Mouse (Mus musculus) Patski (cell line): ENCODE measurements at regions not wholly inside any gene's neighbourhood (a gene's known extent, or its start where the extent isn't known, plus 50 kb on each side); places are given as distances from the start of the nearest gene placed in this dataset.

Source experiments
- ATAC-seq: fragments of 100-300 bp; one replicate; pipeline ENCODE4 v1.8.0; 2021
- CTCF ChIA-PET: fragments of 350-600 bp; sonication (Branson Sonifier 250); formaldehyde crosslinking; loops from one replicate; lab custom pipeline; 2022; ENCODE audit warnings: inconsistent platforms; lab: Charles Lee
- POLR2A ChIA-PET: fragments of 350-600 bp; sonication (Branson Sonifier 250); formaldehyde crosslinking; loops from one replicate; lab custom pipeline; 2022; ENCODE audit warnings: antibody characterized with exemption, inconsistent platforms; lab: Charles Lee
- DNase-seq: peaks from one replicate; pipeline ENCODE4 v3.0.0-alpha.2; 2011; ENCODE audit warnings: low read depth, low spot score
- H3K27me3 ChIP-seq: fragments of 371-371 bp; one replicate; pipeline ENCODE4 v1.5.1; 2021
- CTCF ChIP-seq: fragments of 100-300 bp; IDR thresholded peaks from one replicate; pipeline ENCODE4 v1.5.1; 2021
- in situ Hi-C: fragments of 300-500 bp; cut with MboI; formaldehyde crosslinking; loops from 3 replicates; pipeline ENCODE4 v1.11.1; 2018; ENCODE audit warnings: low pct_unique_long_range_greater_than_20kb, mixed read lengths

DNA sequence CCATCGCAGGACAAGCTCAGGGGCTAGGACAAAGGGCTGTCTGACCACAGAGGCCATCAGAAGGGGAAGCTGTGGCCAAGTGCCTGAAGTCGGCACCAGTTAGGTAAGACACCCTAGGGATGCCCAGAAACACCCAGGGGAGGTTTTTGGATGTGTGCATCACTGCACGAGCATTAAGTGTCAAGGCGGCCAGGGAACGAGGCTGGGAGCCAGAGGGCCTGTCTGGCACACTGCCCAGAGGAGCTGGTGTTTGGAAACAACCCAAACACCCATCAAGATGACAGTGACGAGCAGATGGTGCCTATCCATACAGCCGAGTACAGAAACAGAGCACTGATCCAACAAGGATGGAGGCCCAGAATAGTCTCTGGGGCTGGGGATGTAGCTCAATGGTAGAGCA is 130.0 kb downstream of the Rybp start:
- ChIA-PET CTCF (interaction anchor here (0.8 kb wide), 1 partner anchor 42 kb away, joined by 3 read pairs; no protein-coding TSS in a partner anchor), POLR2A (interaction anchor here (0.6 to 0.7 kb wide), 2 partner anchors 92 to 226 kb away, joined by 3 to 5 read pairs; no protein-coding TSS in a partner anchor)
- ATAC-seq (no peak), DNase-seq (no peak)
- in situ Hi-C loops = no loop called here
- peaks cover 7% of the 10 kb centered on the region for H3K27me3 ChIP-seq
- no peak for TF ChIP-seq CTCF

DNA sequence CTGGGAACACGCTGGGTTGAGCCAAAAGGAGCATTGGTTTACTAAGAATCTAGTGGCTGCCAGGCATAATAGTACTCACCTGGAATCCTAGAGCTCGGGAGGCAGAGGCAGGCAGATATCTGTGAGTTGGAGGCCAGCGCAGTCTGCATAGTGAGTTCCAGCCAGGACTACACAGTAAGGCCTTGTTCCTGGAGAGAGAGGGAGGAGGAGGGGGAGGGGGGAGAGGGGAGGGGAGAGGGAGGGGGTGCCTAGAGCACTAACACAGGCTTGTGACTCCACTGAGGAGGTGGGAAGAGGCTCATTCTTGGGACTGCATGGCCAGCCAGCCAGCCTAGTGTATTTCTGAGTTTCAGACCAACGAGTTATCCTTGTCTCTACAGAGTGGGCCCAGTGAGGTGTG is 131.1 kb downstream of the Rybp start:
- ChIA-PET CTCF (no interaction called here), POLR2A (no interaction called here)
- in situ Hi-C loops = no loop called here
- peaks cover 12% of the 10 kb centered on the region for H3K27me3 ChIP-seq
- DNase-seq = no peak
- no peak for ATAC-seq
- TF ChIP-seq CTCF = no peak

DNA sequence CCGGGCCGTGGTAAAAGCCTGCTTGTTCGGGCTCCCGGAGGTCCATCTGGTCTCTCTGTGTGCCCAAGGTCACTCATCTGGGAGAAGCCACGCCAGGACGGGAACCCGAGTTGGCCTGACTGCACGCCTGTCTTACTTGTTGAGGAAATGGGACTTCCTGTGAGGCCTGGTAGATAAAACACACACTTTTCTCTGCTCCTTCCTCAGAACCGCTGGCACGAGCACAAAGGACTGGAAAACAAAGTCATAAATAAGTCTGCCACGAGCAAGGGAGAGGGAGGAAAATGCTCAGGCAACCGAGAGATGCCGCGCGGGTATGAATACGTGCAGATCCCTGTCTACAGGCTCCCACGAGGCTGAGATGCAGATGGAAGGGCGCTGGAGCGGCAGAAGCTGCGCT is 131.6 kb downstream of the Rybp start:
- CTCF ChIA-PET = no interaction called here
- POLR2A ChIA-PET = no interaction called here
- DNase-seq (no peak), ATAC-seq (no peak)
- TF ChIP-seq CTCF = no peak
- H3K27me3 ChIP-seq = peaks cover 12% of the 10 kb centered on the region
- in situ Hi-C loops = no loop called here

DNA sequence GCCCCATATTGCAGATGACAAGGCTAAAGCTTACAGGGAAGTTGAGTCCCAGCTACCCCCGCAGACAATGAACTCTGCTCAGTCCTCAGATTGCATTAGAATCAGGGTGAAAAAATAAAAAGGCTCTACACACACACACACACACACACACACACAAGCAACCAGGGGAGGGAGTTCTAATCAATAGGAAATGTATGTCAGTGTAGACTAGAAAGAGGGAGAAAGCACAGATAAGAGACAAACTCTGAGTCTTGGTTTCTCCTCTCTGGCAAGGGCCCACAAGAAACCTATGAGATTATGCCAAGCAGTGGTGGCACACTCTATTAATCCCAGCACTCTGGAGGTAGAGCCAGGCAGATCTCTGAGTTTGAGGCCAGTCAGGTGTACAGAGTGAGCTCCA is 135.8 kb downstream of the Rybp start:
- no peak for ATAC-seq
- in situ Hi-C loops = no loop called here
- DNase-seq = no peak
- POLR2A ChIA-PET = no interaction called here
- no peak for TF ChIP-seq CTCF
- peaks cover 31% of the 10 kb centered on the region for H3K27me3 ChIP-seq
- CTCF ChIA-PET = interaction anchor here (1.4 kb wide), 1 partner anchor 35 kb away, joined by 4 read pairs; no protein-coding TSS in a partner anchor

DNA sequence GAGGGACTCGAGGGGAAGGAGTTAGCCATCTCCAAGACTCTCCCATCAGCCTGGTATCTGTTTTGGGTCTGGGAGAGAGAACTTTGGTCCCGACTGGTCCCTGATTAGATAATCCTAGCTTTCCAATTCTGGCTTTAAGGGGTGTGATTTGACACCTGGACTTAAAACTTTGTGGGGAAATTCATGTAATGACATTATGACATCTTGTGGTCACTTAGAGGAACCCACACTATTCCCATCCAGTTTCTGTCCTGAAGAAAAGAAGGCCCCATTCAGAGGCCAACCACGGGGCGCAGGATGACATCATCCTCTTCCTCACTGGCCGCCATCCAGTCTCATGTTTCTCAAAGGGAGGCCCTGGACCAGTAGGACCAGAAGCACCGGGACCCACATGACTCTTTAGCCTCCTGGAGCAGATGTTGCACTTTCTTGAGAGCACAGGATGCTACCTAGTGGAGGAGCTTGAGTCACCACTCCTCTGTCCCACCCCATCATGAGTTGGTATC is 136.5 kb downstream of the Rybp start:
- TF ChIP-seq CTCF = no peak
- ChIA-PET POLR2A (no interaction called here), CTCF (interaction anchor here (1.4 kb wide), 1 partner anchor 36 kb away, joined by 4 read pairs; no protein-coding TSS in a partner anchor)
- H3K27me3 ChIP-seq = peaks cover 35% of the 10 kb centered on the region
- DNase-seq (no peak), ATAC-seq (no peak)
- in situ Hi-C loops = no loop called here

DNA sequence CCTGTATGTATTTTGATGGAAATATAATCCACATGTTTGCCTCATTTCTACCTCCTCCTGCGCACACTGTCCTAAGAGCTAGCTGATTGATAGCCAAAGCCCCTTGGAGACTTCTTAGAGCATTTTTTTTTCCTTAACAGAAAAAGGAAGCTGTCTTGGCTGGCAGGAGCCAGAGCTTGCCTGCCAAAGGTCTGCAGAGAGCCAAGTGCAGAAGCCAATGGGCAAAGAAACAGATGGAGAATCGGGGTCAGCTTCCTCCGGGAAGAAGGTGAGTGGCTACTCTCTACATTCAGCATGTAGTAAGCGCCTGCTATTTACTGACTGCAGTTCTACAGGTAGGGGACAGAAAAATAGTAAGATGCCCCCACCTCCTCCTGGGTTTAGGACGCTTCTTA is 137.8 kb downstream of the Rybp start:
- ChIA-PET POLR2A (no interaction called here), CTCF (no interaction called here)
- no peak for TF ChIP-seq CTCF
- peaks cover 41% of the 10 kb centered on the region for H3K27me3 ChIP-seq
- DNase-seq = no peak
- ATAC-seq = no peak
- in situ Hi-C loops = no loop called here

DNA sequence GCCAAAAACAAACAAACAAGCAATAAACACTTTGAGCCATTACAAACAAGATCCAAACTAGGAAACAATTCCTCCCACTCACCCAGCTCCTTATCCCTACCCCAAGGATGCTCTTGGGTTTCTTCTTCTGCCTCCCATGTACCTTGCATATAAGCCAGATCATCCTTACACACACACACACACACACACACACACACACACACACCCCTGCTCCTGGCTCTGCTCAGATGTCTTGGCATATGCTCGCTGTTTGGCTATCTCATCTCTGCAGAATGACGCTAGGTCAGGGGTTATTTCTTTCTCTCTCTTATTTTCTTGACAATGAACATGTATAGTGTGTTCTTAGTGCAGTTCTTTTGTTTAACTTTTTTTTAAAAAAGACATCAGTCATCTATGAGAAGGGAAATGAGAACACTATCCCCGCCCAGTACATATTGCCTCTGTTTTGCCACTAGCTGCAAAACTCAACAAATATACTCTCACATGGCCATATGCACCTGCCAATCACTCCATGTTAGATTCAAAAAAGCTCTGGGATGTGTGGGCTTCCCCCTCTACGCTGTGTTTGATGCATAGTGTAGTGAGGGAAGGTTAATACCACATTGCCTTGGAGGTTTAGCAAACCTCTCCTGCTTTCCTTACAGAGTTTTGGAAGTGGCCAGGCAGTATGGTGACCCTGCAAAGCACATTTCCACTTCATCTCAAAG is 138.4 kb downstream of the Rybp start:
- POLR2A ChIA-PET = no interaction called here
- DNase-seq (no peak), ATAC-seq (no peak)
- in situ Hi-C loops = no loop called here
- CTCF ChIA-PET = interaction anchor here (0.9 kb wide), 1 partner anchor 244 kb away, joined by 3 read pairs; no protein-coding TSS in a partner anchor
- TF ChIP-seq CTCF = no peak
- peaks cover 44% of the 10 kb centered on the region for H3K27me3 ChIP-seq

DNA sequence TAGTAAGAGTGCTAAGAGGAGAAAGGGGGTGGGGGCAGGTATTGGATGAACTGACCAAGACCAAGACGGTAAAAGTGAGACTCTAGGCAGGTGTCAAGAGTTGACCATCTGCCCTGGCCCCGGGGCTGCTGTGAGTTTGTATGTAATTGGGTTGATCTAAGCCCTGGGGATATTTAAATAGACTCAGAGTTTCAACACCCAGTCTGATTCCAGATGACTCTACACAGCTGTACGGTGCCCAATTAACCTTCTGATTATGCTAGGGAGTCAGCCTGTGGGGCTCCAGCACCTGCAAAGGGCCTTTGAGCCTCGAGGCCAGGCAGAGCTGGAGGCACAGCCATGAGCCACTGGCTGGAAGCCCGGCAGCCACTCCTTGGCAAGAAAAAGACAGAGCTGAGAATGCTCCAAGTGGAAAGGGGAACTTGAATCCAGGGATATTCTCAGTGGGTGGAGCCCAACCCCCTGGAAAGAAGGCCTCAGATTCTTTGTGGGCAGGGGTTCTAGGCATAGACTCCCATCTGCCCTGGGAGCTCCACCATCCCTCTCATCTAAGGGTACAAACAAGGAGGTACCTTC is 140.8 kb downstream of the Rybp start:
- TF ChIP-seq CTCF = no peak
- ChIA-PET CTCF (no interaction called here), POLR2A (interaction anchor here (0.6 kb wide), 1 partner anchor 34 kb away, joined by 4 read pairs; no protein-coding TSS in a partner anchor)
- in situ Hi-C loops = no loop called here
- peaks cover 48% of the 10 kb centered on the region for H3K27me3 ChIP-seq
- no peak for ATAC-seq
- DNase-seq = no peak

DNA sequence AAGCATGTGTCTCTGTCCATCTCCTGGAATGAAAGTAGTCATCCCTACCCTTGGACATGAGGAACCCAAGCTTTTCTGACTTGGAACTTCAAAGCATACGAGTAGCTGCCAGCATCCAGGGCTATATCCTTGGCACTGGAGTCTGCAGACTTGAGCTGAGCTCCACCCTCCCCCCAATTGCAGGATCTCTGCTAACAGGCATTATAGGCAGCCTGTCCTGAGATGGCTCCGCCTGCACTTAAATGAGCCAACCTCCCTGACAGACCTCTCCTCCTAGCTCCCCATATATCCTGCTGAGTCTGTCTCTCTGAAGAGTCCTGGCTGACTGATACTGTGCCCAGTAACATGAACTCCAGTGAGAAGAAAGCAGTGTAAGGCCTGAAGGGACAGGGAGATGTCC is 141.4 kb downstream of the Rybp start:
- in situ Hi-C loops = no loop called here
- ChIA-PET POLR2A (interaction anchor here (0.6 kb wide), 1 partner anchor 34 kb away, joined by 4 read pairs; no protein-coding TSS in a partner anchor), CTCF (no interaction called here)
- H3K27me3 ChIP-seq = peaks cover 48% of the 10 kb centered on the region
- TF ChIP-seq CTCF = no peak
- ATAC-seq = peak; percentile 31
- no peak for DNase-seq

DNA sequence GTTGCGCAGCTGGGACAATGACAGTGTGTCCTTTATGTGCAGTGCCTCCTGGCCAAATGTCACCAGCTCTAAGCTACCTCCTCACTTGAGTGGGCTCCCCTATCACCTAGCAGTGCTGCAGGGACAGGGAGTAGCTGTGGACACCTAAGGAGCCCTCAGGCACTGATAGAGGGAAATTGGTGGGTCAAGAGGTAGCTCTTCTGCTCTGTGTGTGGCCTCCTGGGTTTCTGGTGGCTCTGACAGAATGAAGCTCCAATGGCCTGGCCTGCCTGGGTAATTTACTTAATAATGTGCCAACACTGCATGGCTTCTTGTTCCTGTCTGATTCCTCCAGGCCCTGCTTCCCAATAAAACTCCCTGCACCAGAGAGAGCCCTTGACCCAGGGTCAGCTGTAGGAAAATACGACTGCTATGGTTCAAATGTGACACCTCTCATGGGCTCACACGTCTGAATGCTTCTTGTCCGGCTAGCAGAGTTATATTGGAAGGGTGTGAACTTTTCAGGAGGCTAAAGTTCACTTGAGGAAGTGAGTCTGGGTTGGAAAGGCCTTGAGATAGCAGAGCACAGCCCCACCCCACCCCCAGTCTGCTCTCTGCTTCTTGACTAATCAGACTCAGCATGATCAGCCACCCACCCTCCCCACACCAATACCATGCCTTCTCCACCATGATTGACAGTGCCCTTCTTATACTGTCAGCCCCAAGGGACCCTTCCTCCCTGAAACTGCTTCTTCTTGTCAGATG is 142.6 kb downstream of the Rybp start:
- ATAC-seq = no peak
- peaks cover 50% of the 10 kb centered on the region for H3K27me3 ChIP-seq
- ChIA-PET POLR2A (no interaction called here), CTCF (no interaction called here)
- no peak for DNase-seq
- TF ChIP-seq CTCF = no peak
- in situ Hi-C loops = no loop called here
